Mouse (Mus musculus): Measurements from ENCODE around the gene 4930415O20Rik.

Gene 4930415O20Rik

GRCm38 (mm10) chr15:98608058-98608783 lies 37.4 kb downstream of the 4930415O20Rik start:
- no peak for DNase-seq

GRCm38 (mm10) chr15:98608784-98609250 lies 38.0 kb downstream of the 4930415O20Rik start:
- peak; percentile 41 to 43 for DNase-seq

DNA sequence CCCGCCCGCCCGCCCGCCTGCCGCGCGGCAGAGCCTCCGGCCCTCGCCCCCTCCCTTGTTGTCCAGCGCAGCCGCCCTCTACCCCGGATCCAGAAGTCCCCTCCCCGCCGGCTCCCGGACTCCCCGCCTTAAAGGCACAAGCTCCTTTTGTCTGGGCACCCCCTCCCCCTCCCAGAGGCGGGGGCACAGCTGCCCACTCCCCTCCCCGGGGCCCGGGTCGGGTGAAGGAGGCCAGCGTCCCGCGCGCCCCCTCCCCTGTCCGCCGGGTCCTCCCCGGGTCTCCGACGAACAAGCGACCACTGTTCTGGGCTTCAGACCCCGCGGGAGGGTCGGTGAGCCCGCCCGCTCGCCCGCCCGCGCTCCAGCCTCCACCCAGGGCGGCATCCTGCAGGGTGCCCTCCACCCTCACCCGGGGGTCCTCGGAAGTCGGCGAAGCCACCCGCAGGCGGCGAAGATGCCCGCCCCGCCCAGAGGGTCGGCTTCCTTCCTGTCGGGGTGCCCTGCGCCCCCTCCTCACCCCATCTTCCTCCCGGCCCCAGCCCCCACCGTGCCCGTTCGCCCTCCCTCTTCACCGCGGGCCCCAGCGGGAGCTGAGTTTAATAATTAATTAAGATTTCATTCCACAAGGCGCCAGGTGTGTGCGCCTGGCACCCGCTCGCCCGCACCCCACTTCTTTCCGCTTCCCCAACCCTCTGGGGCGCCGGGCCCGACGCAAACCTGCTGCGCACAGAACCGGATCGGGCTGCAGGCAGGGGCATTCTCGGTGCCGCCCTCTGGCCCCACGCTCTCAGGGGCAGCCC lies 38.7 kb downstream of the 4930415O20Rik start, which contains the start of gene Adcy6:
Gene Adcy6, minus strand, starts transcription at position 746 of the 800 bp plus-strand sequence.
- DNase-seq = peak; percentile 86 to 91

DNA sequence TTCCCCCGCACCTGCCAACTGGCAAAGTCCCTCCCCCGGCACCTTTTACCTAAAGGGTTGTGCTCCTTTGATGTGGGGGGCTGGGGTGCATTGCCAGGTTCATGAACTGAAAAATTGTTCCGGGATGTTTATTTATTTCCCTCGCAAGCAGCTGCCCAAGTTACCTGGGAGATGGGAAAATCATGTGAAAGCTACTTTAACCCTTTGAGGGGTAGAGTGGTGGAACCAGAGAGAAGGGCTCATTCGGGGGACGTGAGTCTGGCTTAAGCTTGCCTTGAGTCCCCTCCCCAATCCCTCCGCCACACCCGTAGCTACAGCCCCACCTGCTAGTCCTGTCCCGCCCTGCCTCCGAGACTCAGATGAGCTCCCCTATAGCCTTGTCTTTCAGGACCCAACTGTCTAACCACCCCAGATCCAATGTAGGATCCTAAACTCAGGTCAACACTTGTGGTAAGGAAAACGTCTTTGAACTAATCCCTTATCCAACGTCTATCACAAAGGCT lies 39.4 kb downstream of the 4930415O20Rik start:
- no peak for DNase-seq

GRCm38 (mm10) chr15:98612229-98612628 lies 41.4 kb downstream of the 4930415O20Rik start:
- no peak for DNase-seq

GRCm38 (mm10) chr15:98614551-98614950 lies 43.7 kb downstream of the 4930415O20Rik start:
- DNase-seq = peak in 1 of 2 experiments; percentile 50

- DNase-seq = no peak
These were observed 44.2 kb downstream of the 4930415O20Rik start for GRCm38 (mm10) chr15:98614971-98615370.

DNA sequence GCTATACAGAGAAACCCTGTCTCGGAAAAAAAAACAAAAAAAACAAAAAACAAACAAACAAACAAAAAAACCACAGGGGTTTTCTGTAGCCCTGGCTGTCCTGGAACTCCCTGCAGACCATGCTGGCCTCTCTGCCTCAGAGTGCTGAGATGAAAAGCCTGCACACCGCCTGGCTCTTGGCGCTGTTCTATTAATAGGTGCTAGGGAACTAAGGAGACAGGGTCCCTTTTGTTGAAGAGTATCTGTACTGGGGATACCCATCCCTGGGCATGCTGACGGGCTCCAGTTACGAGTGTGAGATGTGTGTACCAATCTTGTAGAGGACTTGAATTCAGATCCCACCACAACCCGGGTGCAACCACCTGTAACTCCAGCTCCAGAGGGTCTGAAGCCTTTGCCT lies 44.9 kb downstream of the 4930415O20Rik start:
- no peak for DNase-seq

- DNase-seq = no peak
These were observed 45.8 kb downstream of the 4930415O20Rik start for GRCm38 (mm10) chr15:98616362-98617175.

DNA sequence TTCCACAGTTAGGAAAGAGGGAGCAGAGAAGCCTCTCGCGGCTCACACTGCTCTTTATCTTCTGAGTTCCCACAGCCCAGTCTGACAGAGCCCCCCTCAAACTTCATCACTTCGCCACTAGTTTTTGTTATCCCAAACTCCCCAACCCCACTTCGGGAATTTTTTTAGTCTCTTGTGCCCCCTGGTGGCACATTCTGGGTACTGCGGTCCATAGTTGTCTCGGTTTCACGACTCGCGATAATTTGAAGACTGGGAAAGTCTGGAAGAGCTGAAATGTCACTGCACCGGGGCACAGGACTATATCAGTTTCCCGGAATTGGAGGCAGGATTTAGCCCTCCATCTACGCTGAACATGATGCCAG lies 46.4 kb downstream of the 4930415O20Rik start:
- peak; percentile 70 to 87 for DNase-seq

GRCm38 (mm10) chr15:98622199-98622598 lies 51.4 kb downstream of the 4930415O20Rik start:
- peak in 1 of 2 experiments; percentile 23 for DNase-seq

- DNase-seq = no peak
These were observed 51.9 kb downstream of the 4930415O20Rik start for GRCm38 (mm10) chr15:98622721-98623120.

- no peak for DNase-seq
These were observed 52.6 kb downstream of the 4930415O20Rik start for GRCm38 (mm10) chr15:98623361-98623821.

DNA sequence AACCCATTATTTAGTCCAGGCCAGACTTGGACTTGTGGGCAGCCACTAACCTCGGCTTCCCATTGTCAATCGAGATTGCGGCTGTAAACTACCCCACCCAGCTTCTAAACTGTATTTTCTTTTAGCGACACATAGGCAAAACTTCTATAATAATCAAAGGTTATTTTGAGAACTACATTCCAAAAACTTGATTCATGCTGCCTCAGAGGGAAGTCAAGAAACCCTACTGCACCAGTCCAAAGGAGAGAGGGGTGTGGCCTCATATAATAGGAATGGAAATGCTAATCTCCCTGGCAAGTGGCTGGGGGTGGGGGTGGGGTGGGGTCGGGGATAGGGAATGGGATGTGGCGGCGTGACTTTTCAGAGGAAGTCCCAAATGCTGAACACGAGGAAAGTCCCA lies 55.3 kb downstream of the 4930415O20Rik start:
- DNase-seq = no peak

DNA sequence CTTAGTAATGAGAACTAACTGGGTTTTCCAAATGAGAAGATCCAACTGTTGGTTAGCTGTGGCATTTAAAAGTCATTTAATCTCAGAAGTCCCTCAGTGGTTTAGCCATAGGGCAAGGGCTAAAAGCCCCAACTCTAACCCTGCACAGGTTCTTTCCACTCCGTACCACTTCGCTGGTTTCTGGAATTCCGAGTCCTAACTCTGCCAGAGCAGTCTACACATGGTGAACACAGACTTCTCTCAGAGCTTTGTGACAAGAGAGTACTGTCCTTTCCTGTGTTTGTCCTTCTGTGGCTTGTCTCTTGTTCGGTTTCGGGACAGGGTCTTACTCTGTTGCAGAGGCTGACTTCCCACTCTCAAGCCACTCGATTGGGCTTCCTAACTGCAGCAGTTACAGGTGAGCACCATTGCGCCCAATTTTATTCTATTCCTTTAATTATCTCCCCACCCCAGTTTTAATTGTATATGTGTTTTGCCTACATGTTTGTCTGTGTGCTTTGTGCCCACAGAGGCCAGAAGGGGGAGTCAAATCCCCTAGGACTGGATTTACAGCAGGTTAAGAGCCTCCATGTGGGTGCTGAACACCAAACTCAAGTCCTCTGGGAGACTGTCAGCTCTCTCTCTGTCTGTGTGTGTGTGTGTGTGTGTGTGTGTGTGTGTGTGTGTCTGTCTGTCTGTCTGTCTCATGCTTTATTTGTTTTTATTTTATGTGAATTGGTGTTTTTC lies 55.8 kb downstream of the 4930415O20Rik start:
- DNase-seq = no peak

- peak; percentile 32 to 61 for DNase-seq
These were observed 57.9 kb downstream of the 4930415O20Rik start for GRCm38 (mm10) chr15:98628589-98629254.

DNA sequence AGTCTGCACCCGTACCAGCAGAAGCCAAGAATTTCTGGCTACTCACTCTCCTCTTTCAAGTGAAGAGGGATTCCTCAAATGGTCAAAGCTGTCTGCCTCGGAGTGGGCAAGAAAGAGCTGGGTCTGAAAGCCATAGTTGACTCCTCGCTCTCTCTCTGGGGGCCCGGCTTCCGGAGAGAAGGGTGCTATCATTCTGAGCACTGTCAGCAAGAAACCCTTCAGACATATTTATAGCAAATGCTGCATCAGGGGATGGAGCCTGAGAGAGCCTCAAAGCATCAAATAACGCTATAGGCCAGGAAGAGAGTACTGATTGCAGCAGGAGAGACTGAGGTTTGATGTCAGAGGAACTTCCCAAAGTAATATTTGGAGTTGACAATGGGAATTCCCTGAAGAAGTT lies 58.7 kb downstream of the 4930415O20Rik start:
- DNase-seq = no peak

- DNase-seq = no peak
These were observed 59.7 kb downstream of the 4930415O20Rik start, which contains the start of gene Cacnb3 for GRCm38 (mm10) chr15:98630540-98630939. Cacnb3 (plus strand) TSS chr15:98630840.

DNA sequence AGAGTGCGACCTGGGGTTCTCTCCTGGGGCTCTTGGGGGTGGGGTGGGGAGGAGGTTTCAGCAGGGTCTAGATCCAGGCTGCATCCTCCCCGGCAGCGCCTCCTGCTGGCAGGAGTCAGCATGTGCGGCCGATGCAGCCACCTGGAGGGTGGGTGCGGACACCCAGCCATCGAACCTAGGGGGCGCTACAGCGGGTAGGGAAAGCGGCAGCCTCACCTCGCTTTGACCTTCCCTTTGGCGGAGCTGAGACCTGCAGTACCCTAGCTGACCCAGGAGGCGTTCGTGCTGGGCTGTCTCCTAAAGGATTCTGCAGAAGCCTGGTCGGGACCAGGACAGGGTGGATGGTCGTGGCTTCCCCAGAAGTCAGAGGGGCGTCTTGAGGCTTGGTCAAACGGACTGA lies 60.7 kb downstream of the 4930415O20Rik start:
- peak; percentile 80 to 88 for DNase-seq

- peak; percentile 74 to 80 for DNase-seq
These were observed 61.4 kb downstream of the 4930415O20Rik start for GRCm38 (mm10) chr15:98632107-98632744.

DNA sequence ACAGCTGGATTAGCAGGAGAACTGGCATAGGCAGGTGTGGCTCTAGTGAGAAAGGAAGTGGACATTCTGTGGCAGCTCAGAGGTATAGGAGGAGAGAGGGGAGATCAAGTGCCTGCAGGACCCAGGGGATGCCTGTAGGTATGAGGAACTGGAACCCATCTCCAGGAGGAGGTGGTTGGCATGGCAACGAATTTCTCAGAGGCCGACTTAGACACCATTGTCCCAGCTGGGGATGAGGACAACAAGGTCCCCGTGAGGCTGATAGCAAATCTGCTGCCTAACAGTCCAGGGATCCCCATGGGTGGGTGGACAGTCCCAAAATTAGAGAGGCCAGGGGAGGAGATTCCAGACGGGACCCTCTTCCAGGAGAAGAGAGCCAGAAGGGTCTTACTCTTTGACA lies 62.1 kb downstream of the 4930415O20Rik start:
- no peak for DNase-seq
